Mouse (Mus musculus): ENCODE data around the gene Pcgf6. TPM values are rescaled to one million over a fixed set of nuclear protein-coding genes. Genes with fewer than 3 reads are reported as not detected.

Pcgf6 gene
- polyA plus RNA-seq, 1 experiment from 2014 or later: 31.1 TPM

DNA sequence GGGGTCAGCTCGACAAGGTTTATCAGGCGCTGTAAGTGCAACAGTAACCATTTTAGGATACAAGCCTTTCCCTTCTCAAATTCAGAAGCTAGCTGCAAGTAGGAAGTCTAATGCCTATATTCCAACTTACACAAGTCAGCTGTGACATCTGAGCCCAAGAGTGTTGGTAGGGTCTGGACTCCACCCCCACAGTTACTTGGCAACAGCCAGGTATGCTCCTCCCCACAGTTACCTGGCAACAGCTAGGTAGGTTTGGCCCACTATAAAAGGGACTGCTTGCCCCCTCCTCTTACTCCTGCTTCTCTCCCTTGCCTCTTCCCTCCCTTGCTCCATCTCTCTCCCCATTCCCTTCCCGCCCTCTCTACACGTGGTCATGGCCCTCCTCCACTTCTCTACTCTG, 1.6 kb downstream of the Pcgf6 start:
- Histone ChIP-seq H3K9ac (no peak overlapping the region; the same call in 1 of the 2 replicates), H3K36me3 (peaks cover 29% of the 10 kb centered on the region), H3K4me1 (peaks cover 16% of the 10 kb centered on the region), H3K9me3 (replicated peaks) (no peaks in the 10 kb centered on the region), H3K4me2 (replicated peaks) (peak overlapping the region; percentile 68), H3K4me3 (peak overlapping the region; percentile 61), H3K27me3 (no peaks in the 10 kb centered on the region), H3K27ac (no peak overlapping the region)
- ATAC-seq (ENCODE audit: low FRiP score): no peak
- 61% methylated on average over 4 of the region's 4 CpGs for WGBS

DNA sequence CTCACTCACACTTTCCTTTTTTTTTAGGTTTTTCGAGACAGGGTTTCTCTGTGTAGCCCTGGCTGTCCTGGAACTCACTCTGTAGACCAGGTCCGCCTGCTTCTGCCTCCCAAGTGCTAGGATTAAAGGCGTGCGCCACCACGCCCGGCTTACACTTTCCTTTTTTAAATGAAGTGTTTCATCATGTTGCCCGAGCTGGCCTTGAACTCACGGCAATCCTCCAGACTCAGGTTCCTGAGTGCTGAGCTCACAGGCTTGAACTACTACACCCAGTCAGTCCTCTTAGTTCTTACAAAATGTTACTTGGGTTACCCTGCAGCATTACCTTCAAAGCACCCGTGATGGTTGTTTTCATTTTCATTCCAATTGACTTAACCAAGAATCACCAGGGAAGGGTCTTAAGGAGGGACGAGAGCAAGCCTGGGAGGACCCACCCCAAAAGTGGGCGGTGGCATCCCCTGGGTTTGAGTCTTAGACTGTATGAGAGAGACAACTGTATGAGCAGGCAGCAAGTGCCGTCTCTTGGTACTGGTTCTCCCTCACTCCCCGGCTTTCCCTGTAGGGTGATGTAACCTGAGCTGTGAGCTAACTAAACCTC, 3.4 kb downstream of the Pcgf6 start:
- Histone ChIP-seq H3K27me3 (no peaks in the 10 kb centered on the region), H3K9me3 (replicated peaks) (no peaks in the 10 kb centered on the region), H3K4me2 (replicated peaks) (no peak overlapping the region), H3K36me3 (peaks cover 32% of the 10 kb centered on the region), H3K4me3 (no peak overlapping the region), H3K9ac (no peak overlapping the region), H3K4me1 (peaks cover 16% of the 10 kb centered on the region), H3K27ac (no peak overlapping the region)
- WGBS: 86% methylated on average over 13 of the region's 13 CpGs
- no peak for ATAC-seq (ENCODE audit: low FRiP score)

- 89% methylated on average over 1 of the region's 1 CpGs for WGBS
- H3K4me1 ChIP-seq: peaks cover 16% of the 10 kb centered on the region
- H3K27ac ChIP-seq: no peak overlapping the region
- no peaks in the 10 kb centered on the region for H3K27me3 ChIP-seq
- no peak overlapping the region for H3K4me2 ChIP-seq (replicated peaks)
- no peaks in the 10 kb centered on the region for H3K9me3 ChIP-seq (replicated peaks)
- H3K9ac ChIP-seq: no peak overlapping the region
- H3K36me3 ChIP-seq: peaks cover 34% of the 10 kb centered on the region
- H3K4me3 ChIP-seq: no peak overlapping the region
- no peak for ATAC-seq (ENCODE audit: low FRiP score)
These were observed 4.4 kb downstream of the Pcgf6 start for GRCm38 (mm10) chr19:47046343-47046742.

GRCm38 (mm10) chr19:47043608-47044007, 7.1 kb downstream of the Pcgf6 start:
- H3K27me3 ChIP-seq: no peaks in the 10 kb centered on the region
- H3K9ac ChIP-seq: no peak overlapping the region
- no peaks in the 10 kb centered on the region for H3K9me3 ChIP-seq (replicated peaks)
- no peak overlapping the region for H3K4me2 ChIP-seq (replicated peaks)
- no peaks in the 10 kb centered on the region for H3K4me1 ChIP-seq
- H3K4me3 ChIP-seq: no peak overlapping the region
- no peak overlapping the region for H3K27ac ChIP-seq
- ATAC-seq (ENCODE audit: low FRiP score): no peak
- 94% methylated on average over 3 of the region's 3 CpGs for WGBS
- peaks cover 58% of the 10 kb centered on the region for H3K36me3 ChIP-seq

DNA sequence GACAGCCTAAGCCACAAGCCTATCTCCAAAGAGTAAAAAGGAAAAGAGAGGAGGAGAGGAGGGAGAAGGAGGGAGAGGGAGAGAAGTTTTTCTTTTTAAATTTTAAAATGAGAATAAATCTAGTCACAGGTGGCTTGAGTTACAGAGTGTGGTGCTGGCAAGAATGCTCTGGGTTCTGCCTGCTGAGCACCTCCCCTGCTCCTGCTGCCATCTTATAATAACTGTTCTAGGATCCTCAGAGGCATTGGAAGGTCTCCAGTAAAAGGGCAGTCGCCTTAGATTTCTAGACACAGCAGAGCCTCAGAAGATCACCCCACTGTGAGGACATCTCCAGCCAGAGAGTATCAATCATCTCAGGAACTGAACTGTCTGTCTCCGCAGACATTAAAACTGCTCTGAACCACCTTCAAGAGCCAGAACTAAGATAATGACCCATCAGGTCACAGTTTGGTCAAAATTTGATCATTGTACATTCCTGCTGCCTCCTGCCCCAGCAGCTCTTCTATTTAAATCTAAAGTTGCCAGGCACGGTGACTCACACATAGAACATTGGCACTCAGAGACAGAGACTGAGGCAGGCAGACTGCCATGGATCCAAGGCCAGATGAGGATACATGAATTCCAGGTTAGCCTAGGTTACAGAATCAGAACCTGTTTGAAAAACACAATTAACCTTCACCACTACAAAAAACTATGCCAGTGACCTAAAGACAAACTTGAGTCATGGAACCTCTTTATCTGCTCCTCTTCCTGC, 9.8 kb downstream of the Pcgf6 start:
- peaks cover 60% of the 10 kb centered on the region for H3K36me3 ChIP-seq
- H3K4me3 ChIP-seq: no peak overlapping the region
- H3K27me3 ChIP-seq: no peaks in the 10 kb centered on the region
- ATAC-seq (ENCODE audit: low FRiP score): no peak
- H3K27ac ChIP-seq: no peak overlapping the region
- H3K4me2 ChIP-seq (replicated peaks): no peak overlapping the region
- whole genome bisulfite sequencing: 92% methylated on average over 3 of the region's 3 CpGs
- no peak overlapping the region for H3K9ac ChIP-seq
- no peaks in the 10 kb centered on the region for H3K4me1 ChIP-seq
- H3K9me3 ChIP-seq (replicated peaks): no peaks in the 10 kb centered on the region

- Histone ChIP-seq H3K4me2 (replicated peaks) (no peak overlapping the region), H3K9me3 (replicated peaks) (no peaks in the 10 kb centered on the region), H3K4me3 (no peak overlapping the region), H3K27me3 (no peaks in the 10 kb centered on the region), H3K27ac (no peak overlapping the region), H3K36me3 (peaks cover 77% of the 10 kb centered on the region), H3K4me1 (no peaks in the 10 kb centered on the region), H3K9ac (no peak overlapping the region)
- WGBS: 90% methylated on average over 3 of the region's 3 CpGs
- no peak for ATAC-seq (ENCODE audit: low FRiP score)
These were observed 14.1 kb downstream of the Pcgf6 start for GRCm38 (mm10) chr19:47036596-47036995.

DNA sequence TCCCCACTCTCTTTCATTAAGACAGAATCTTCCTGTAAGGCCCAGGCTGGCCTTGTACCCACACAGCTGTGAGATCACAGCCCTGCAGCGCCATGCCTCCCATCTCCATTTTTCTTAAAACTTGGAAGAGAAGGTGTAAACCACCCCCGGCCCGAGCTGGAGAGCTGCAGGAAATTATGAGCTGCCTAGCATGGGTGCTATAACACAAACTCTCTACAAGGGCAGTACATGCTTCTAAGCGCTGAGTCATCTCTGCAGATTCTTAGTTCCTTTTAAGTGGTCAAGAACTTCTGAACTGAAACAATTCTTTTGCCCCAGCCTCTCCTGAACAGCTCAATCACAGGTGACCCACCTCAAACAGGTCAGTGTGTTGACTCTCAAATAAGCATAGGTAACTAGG, 15.8 kb downstream of the Pcgf6 start:
- Histone ChIP-seq H3K4me1 (no peaks in the 10 kb centered on the region; the same call in 1 of the 2 replicates), H3K4me3 (no peak overlapping the region), H3K9ac (no peak overlapping the region), H3K9me3 (replicated peaks) (no peaks in the 10 kb centered on the region), H3K4me2 (replicated peaks) (no peak overlapping the region), H3K27ac (no peak overlapping the region), H3K36me3 (peaks cover 62% of the 10 kb centered on the region), H3K27me3 (no peaks in the 10 kb centered on the region)
- WGBS: 97% methylated on average over 4 of the region's 4 CpGs
- ATAC-seq (ENCODE audit: low FRiP score): no peak

GRCm38 (mm10) chr19:47031770-47032169, 18.9 kb downstream of the Pcgf6 start:
- Histone ChIP-seq H3K9ac (no peak overlapping the region), H3K4me3 (no peak overlapping the region), H3K4me1 (no peaks in the 10 kb centered on the region; the same call in 1 of the 2 replicates), H3K27me3 (no peaks in the 10 kb centered on the region), H3K27ac (no peak overlapping the region), H3K4me2 (replicated peaks) (no peak overlapping the region), H3K36me3 (peaks cover 34% of the 10 kb centered on the region), H3K9me3 (replicated peaks) (no peaks in the 10 kb centered on the region)
- WGBS: 91% methylated on average over 6 of the region's 6 CpGs
- ATAC-seq (ENCODE audit: low FRiP score): no peak

- H3K36me3 ChIP-seq: peaks cover 42% of the 10 kb centered on the region
- no peaks in the 10 kb centered on the region; the same call in 1 of the 2 replicates for H3K4me1 ChIP-seq
- no peak overlapping the region for H3K4me3 ChIP-seq
- H3K27ac ChIP-seq: peak overlapping the region; percentile 79
- 64% methylated on average over 9 of the region's 9 CpGs for WGBS
- H3K9ac ChIP-seq: no peak overlapping the region
- ATAC-seq (ENCODE audit: low FRiP score): no peak
- no peaks in the 10 kb centered on the region for H3K9me3 ChIP-seq (replicated peaks)
- H3K27me3 ChIP-seq: no peaks in the 10 kb centered on the region
- no peak overlapping the region for H3K4me2 ChIP-seq (replicated peaks)
These were observed 20.9 kb downstream of the Pcgf6 start for GRCm38 (mm10) chr19:47029796-47030195.

DNA sequence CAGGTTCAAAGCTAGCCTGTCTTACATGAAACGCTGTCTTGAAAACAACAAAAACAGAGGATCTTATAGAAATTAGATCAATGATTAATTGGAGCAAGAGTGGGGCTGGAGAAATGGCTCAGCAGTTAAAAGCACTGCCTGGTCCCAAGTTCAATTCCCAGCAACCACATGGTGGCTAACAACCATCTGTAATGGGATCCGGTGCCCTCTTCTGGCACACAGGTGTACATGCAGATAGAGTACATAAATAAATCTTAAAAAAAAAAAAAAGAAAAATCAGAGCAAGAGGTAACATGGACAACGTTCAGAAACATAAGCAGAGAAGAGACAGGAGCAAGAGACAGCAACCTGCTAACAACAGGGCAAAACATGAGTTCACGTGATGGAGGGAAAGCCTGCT, 24.2 kb downstream of the Pcgf6 start:
- Histone ChIP-seq H3K27me3 (no peaks in the 10 kb centered on the region), H3K4me3 (no peak overlapping the region), H3K27ac (no peak overlapping the region), H3K4me2 (replicated peaks) (no peak overlapping the region), H3K9ac (no peak overlapping the region), H3K9me3 (replicated peaks) (no peaks in the 10 kb centered on the region), H3K4me1 (no peaks in the 10 kb centered on the region; the same call in 1 of the 2 replicates), H3K36me3 (peaks cover 51% of the 10 kb centered on the region)
- 88% methylated on average over 4 of the region's 4 CpGs for WGBS
- ATAC-seq (ENCODE audit: low FRiP score): no peak

GRCm38 (mm10) chr19:47024954-47025353, 25.8 kb downstream of the Pcgf6 start:
- H3K36me3 ChIP-seq: peaks cover 52% of the 10 kb centered on the region
- H3K27ac ChIP-seq: no peak overlapping the region
- WGBS: 88% methylated on average over 10 of the region's 10 CpGs
- H3K4me2 ChIP-seq (replicated peaks): no peak overlapping the region
- H3K4me1 ChIP-seq: no peaks in the 10 kb centered on the region; the same call in 1 of the 2 replicates
- H3K9ac ChIP-seq: no peak overlapping the region
- H3K9me3 ChIP-seq (replicated peaks): no peaks in the 10 kb centered on the region
- H3K4me3 ChIP-seq: no peak overlapping the region
- H3K27me3 ChIP-seq: no peaks in the 10 kb centered on the region
- no peak for ATAC-seq (ENCODE audit: low FRiP score)

DNA sequence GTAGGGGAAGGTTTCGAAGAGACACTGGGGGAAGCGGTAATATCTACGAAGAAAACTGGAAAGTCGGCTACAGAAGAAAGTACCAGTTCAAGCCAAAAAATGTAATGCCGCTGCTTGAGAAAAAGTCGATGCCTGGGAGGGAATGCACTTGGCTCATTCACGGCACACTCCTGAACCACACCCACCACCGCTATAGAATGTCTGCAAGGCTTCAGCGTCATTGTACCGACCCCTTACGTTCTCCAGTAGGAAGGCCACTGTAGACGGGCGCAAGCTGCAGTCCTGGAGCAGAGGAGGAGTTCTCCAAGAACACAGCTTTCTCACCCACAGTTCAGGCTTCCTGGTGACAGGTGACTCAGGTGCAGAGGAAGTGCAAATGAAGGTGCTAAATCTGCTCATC, 27.2 kb downstream of the Pcgf6 start:
- H3K4me3 ChIP-seq: no peak overlapping the region

DNA sequence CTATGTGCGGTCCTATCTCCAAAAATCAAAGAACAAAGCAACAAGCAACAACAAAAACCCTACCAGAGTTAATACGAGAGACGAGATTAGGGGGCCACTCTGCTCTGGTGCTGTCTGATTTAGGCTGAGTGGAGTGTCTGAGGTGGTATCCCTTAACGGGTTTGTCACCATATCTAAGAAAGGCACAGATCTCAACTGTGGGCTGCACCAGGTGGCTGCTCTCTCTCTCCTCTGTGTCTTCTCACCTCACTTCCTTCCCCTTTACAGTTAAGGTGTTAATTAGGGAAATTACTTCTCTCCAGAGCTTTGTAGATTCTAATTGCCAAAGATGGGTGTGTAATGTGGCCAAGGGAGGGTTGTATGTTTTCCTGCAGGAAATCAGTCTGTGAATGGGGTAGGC, 28.0 kb downstream of the Pcgf6 start:
- H3K27me3 ChIP-seq: no peaks in the 10 kb centered on the region
- H3K27ac ChIP-seq: no peak overlapping the region
- H3K4me2 ChIP-seq (replicated peaks): no peak overlapping the region
- peaks cover 6% of the 10 kb centered on the region for H3K4me1 ChIP-seq
- peaks cover 52% of the 10 kb centered on the region for H3K36me3 ChIP-seq
- no peak overlapping the region for H3K9ac ChIP-seq
- no peak for ATAC-seq (ENCODE audit: low FRiP score)
- no peak overlapping the region for H3K4me3 ChIP-seq
- 90% methylated on average over 4 of the region's 4 CpGs for WGBS
- H3K9me3 ChIP-seq (replicated peaks): no peaks in the 10 kb centered on the region

More for the DNA sequence above, 27.2 kb downstream of the Pcgf6 start:
- Histone ChIP-seq H3K4me1 (peaks cover 5% of the 10 kb centered on the region), H3K27me3 (no peaks in the 10 kb centered on the region), H3K9me3 (replicated peaks) (no peaks in the 10 kb centered on the region), H3K9ac (no peak overlapping the region), H3K4me2 (replicated peaks) (no peak overlapping the region), H3K27ac (no peak overlapping the region), H3K36me3 (peaks cover 52% of the 10 kb centered on the region)
- ATAC-seq (ENCODE audit: low FRiP score): no peak
- WGBS: 91% methylated on average over 13 of the region's 13 CpGs

Measured in hindbrain, embryonic 12.5 days (tissue).